Mouse (Mus musculus) thymus, postnatal 36 days (tissue): ENCODE measurements around the gene Ppp1r3e.
A peak's percentile ranks its signal among the peaks of the same experiment; 100 is the strongest.

ENCODE experiments used
- DNase-seq, 2 experiments: peaks; one replicate each; pipeline ENCODE4 v3.0.0; 2022; ENCODE audit warnings: mixed read lengths in 2 of 2

Gene Ppp1r3e

GRCm38 (mm10) chr14:54877048-54877715 lies at the start of gene Ppp1r3e:
Gene Ppp1r3e (minus strand): TSS chr14:54877550.
- DNase-seq: peak; percentile 63 to 65

- DNase-seq: no peak
Observed at GRCm38 (mm10) chr14:54926401-54927158, 49.2 kb upstream of the Ppp1r3e start.

- DNase-seq: no peak
Observed at GRCm38 (mm10) chr14:54925349-54926342, 48.3 kb upstream of the Ppp1r3e start, which contains the start of gene Efs. Gene Efs (minus strand): TSS chr14:54926126.

- DNase-seq: no peak
Observed at GRCm38 (mm10) chr14:54924641-54925348, 47.4 kb upstream of the Ppp1r3e start.

GRCm38 (mm10) chr14:54920076-54920685 lies 42.8 kb upstream of the Ppp1r3e start:
- no peak for DNase-seq

- no peak for DNase-seq
Observed at GRCm38 (mm10) chr14:54913343-54913742, 36.0 kb upstream of the Ppp1r3e start.

GRCm38 (mm10) chr14:54912886-54913285 lies 35.5 kb upstream of the Ppp1r3e start, which contains the start of gene Slc22a17:
Gene Slc22a17 (minus strand): TSS chr14:54913132.
- DNase-seq: peak; percentile 51 to 58

GRCm38 (mm10) chr14:54912109-54912850 lies 34.9 kb upstream of the Ppp1r3e start:
- no peak for DNase-seq

- DNase-seq: no peak
Observed at GRCm38 (mm10) chr14:54908682-54909081, 31.3 kb upstream of the Ppp1r3e start.

- no peak for DNase-seq
Observed at GRCm38 (mm10) chr14:54903641-54904040, 26.3 kb upstream of the Ppp1r3e start.

- DNase-seq: peak; percentile 30 to 44
Observed at GRCm38 (mm10) chr14:54900383-54900782, 23.0 kb upstream of the Ppp1r3e start.

GRCm38 (mm10) chr14:54897445-54897844 lies 20.1 kb upstream of the Ppp1r3e start:
- no peak for DNase-seq

GRCm38 (mm10) chr14:54894296-54895151 lies 17.2 kb upstream of the Ppp1r3e start:
- DNase-seq: peak in 1 of 2 experiments; percentile 20

- peak; percentile 95 to 97 for DNase-seq
Observed at GRCm38 (mm10) chr14:54893651-54894181, 16.4 kb upstream of the Ppp1r3e start.

- no peak for DNase-seq
Observed at GRCm38 (mm10) chr14:54892200-54892599, 14.8 kb upstream of the Ppp1r3e start, which contains the start of gene Pabpn1. Gene Pabpn1 (plus strand): TSS chr14:54892500.

GRCm38 (mm10) chr14:54885309-54885708 lies 8.0 kb upstream of the Ppp1r3e start:
- no peak for DNase-seq

- DNase-seq: no peak
Observed at GRCm38 (mm10) chr14:54884022-54884712, 6.8 kb upstream of the Ppp1r3e start.

- DNase-seq: peak; percentile 33 to 42
Observed at GRCm38 (mm10) chr14:54883154-54884021, 6.0 kb upstream of the Ppp1r3e start, which contains the start of the genes Bcl2l2 and Gm20521. Gene Bcl2l2 (plus strand): TSS chr14:54883377. Gene Gm20521 (plus strand): TSS chr14:54883441.
